Comparison of ENCODE assay signal across 8 mouse cellular contexts in genomic region chr15:7198816-7199215, GRCm38 (mm10).
DNase-seq lines count a peak whose midpoint lies in the region; ATAC-seq lines count a peak whose summit lies in the region.

No protein-coding gene starts in this region.

- H3K27me3 ChIP-seq in kidney, embryonic 14.5 days (ENCODE audit: control insufficient read depth, insufficient read depth, low read length): no peaks in the 10 kb centered on the region
- no peaks in the 10 kb centered on the region for H3K27me3 ChIP-seq in limb, embryonic 15.5 days

- H3K9me3 ChIP-seq in kidney, embryonic 14.5 days (ENCODE audit: control insufficient read depth, low read length): no peaks in the 10 kb centered on the region
- H3K9me3 ChIP-seq in limb, embryonic 15.5 days: no peaks in the 10 kb centered on the region

- H3K9ac ChIP-seq in kidney, embryonic 14.5 days (ENCODE audit: low read depth, low read length): no peak overlapping the region
- H3K9ac ChIP-seq in limb, embryonic 15.5 days: no peak overlapping the region

- H3K36me3 ChIP-seq in kidney, embryonic 14.5 days (ENCODE audit: control insufficient read depth, insufficient read depth, low read length): no peaks in the 10 kb centered on the region
- H3K36me3 ChIP-seq in limb, embryonic 15.5 days: no peaks in the 10 kb centered on the region

- no peak overlapping the region for H3K27ac ChIP-seq in kidney, embryonic 14.5 days (ENCODE audit: low read depth, low read length)
- no peak overlapping the region for H3K27ac ChIP-seq in limb, embryonic 15.5 days

- H3K4me3 ChIP-seq in kidney, embryonic 14.5 days (ENCODE audit: low read length): no peak overlapping the region
- H3K4me3 ChIP-seq in limb, embryonic 15.5 days: no peak overlapping the region

- DNase-seq in cerebellum, adult 9-11 months: peak; percentile 11
- DNase-seq in cerebellum, postnatal 25 days: no peak
- peak; percentile 63 for DNase-seq in brain, adult 2 months (ENCODE audit: low read depth, low spot score)
- DNase-seq in thymus, postnatal 36 days: no peak
- no peak for DNase-seq in liver
- no peak for DNase-seq in yolk sac, embryonic 10.5 days (ENCODE audit: low spot score)

- WGBS in kidney, embryonic 14.5 days: 53% methylated on average over 2 of the region's 2 CpGs
- WGBS in limb, embryonic 15.5 days: 37% methylated on average over 2 of the region's 2 CpGs

- ATAC-seq in kidney, embryonic 14.5 days (ENCODE audit: low FRiP score, low TSS enrichment): 0 out of 2 replicates have a peak, but pooled peaks have one; percentile 32
- ATAC-seq in limb, embryonic 15.5 days (ENCODE audit: insufficient number of reproducible peaks, low FRiP score, low TSS enrichment, low read depth): 0 out of 2 replicates have a peak, but pooled peaks have one; percentile 37

- H3K4me1 ChIP-seq in kidney, embryonic 14.5 days (ENCODE audit: control insufficient read depth, insufficient read depth, low read length): peaks cover 17% of the 10 kb centered on the region; the same call in 1 of the 2 replicates
- H3K4me1 ChIP-seq in limb, embryonic 15.5 days: peaks cover 48% of the 10 kb centered on the region

- no peak overlapping the region for H3K4me2 ChIP-seq in kidney, embryonic 14.5 days (replicated peaks; ENCODE audit: low read depth, low read length)
- no peak overlapping the region for H3K4me2 ChIP-seq in limb, embryonic 15.5 days

Comparison
In these comparisons a context has a peak if more than half of its experiments do, and no peak if none do; other contexts are left out.
1. DNase-seq: peak in cerebellum, adult 9-11 months (single experiment) and brain, adult 2 months (single experiment); none in cerebellum, postnatal 25 days (0 of 2), thymus, postnatal 36 days (0 of 2), liver (single experiment) and yolk sac, embryonic 10.5 days (single experiment).